Mouse (Mus musculus): Measurements from ENCODE around the gene Dip2c.

The Dip2c gene

DNA sequence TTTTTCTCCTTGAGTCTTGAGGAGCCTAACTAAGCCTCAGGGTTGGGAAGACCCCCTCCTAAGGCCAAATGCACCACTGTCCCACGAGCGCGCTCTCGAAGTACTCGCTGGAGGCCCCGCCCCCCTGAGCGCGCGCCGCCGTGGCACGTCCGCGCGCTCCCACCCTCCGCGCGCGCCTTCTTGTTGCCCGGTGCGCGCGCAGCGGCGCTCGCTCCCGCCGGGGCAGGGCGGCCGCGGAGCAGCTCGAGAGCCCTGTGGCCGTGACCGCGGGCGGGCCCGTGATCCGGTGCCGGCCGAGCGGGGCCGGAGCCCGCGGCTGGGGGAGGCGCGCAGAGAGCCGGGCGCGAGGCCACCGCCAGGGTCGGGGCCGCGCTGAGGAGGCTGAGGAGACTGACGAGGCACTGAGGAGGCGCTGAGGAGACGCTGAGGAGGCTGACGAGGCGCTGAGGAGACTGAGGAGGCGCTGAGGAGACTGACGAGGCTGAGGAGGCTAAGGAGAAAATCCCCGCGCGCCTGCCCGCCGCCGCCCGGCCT lies at the start of gene Dip2c:
TSS of gene Dip2c (plus strand) at position 207 of the 534 bp plus-strand sequence.
- in situ Hi-C loops (cut with MboI, MseI), result no loop called here

DNA sequence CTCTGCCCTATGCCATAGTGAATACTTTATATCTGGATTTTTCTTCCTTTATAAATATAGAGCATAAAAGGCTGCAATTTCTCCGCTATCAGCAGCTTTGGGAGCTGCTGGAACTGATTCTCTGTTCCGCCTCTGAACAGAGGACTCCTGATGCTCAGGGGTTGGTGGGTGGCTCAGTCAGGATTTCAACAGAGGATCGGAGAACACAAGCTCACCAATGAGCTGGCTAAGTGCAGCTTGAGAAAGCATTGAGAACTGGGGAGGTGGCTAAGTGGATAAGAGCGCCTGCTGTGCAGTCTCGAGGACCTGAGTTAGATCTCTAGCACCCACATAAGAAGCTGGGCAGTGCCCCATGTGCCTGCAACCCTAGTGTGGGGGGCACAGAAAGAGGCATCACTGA lies 49.2 kb upstream of the Dip2c start:
- in situ Hi-C loops (cut with MboI, MseI), result no loop called here

DNA sequence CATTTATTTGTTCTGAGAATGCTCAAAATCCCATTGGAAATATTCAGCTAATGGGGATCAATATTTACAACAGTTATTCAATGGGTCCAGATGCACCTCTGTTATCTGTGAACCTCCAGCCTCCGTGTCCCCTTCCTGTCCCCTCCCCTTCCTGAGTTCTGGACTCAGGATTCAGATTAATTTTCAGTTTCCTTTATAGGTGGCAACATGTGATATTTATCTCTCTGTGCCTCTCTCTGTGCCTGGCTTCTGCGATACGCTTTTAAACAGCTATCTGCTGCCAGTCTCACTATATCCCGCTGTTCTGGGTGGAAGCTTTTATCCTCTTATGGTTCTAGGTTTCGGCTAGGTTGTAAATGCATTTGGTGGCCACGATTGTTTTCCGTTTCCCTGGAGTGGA lies 38.8 kb upstream of the Dip2c start:
- in situ Hi-C loops (cut with MboI, MseI), result no loop called here

DNA sequence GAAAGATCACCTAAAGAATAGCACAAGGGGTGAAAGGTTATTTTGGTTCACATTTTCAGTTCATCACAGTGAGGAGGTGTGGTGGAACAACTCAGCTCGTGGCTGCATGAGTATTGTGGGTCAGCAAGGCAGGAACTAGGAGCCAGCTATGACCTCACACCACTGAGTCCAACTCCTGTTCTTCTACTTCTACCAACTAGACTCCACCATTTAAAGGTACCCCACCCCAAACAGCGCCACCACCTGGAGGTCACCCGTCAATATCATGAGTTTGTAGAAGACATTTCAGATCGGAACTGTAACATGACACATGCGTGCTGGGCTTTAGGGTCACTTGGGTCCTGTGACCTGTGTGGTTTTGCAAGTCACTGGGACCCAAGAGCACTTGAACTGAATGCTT lies 37.2 kb upstream of the Dip2c start:
- in situ Hi-C loops (cut with MboI, MseI), result no loop called here

DNA sequence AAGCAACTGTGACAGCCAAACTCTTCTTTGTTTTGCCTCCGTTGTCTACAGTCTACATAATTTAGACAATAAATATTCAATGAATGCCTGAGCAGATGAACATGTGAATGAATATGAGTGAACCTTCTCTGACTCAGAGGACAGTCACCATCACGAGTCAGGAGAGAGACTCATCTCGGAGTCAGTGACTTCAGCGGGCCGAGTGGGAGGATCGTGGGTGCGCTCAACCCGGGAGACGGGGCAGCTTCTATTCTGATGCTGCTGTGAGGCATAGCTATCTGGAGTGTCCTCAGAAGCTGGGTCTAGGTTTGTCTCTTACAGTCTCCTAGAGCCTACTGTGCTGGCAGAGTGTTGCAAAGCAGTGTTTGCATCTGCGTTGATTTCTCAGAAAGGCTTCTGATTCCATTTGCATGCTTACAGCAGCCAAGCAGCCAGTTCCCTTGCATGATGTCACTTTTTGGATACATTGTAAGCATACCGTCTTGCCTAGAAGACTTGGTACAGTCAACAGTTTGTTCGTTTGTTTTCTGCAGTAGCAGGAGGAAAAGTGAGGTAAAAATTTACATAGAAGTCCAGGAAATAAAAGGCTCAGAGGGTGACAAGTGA lies 36.6 kb upstream of the Dip2c start:
- in situ Hi-C loops (cut with MboI, MseI), result no loop called here

DNA sequence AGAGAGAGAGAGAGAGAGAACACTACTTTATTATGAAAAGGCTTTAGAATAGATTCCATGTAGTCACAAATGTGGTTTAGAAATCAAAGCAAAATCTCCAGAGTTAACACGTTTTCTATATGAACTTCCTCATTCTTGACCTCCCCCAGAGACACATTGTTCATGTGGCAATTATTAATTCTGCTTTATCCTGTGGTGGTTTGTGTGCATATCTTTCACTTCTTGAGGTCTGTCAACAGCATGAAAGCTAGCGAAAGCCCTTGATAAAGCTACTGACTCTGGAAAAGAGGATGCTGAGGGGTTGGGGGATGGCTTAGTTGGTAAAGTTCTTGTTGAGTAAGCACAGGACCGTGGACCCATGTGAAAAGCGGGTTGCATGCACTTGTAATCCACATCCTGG lies 14.6 kb upstream of the Dip2c start:
- in situ Hi-C loops (cut with MboI, MseI), result no loop called here

DNA sequence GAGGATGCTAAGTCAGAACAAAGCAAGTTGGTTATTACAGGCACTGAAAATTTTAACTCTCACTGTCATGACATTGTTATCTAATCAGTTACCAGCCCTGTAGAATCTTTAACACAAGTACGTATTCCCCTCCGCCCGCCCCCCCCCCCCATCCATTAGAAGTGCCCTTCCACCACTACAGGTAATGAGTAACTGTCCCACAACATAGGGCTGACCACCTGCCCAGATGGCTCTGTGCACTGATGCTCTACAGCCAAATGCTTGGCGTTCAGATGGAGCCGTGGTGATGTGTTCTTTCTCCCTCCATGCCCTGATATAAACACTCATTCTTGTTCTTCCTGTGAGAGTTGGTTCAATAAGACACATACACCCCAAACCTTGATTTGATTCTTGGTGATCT lies 10.8 kb upstream of the Dip2c start:
- in situ Hi-C loops (cut with MboI, MseI), result no loop called here

DNA sequence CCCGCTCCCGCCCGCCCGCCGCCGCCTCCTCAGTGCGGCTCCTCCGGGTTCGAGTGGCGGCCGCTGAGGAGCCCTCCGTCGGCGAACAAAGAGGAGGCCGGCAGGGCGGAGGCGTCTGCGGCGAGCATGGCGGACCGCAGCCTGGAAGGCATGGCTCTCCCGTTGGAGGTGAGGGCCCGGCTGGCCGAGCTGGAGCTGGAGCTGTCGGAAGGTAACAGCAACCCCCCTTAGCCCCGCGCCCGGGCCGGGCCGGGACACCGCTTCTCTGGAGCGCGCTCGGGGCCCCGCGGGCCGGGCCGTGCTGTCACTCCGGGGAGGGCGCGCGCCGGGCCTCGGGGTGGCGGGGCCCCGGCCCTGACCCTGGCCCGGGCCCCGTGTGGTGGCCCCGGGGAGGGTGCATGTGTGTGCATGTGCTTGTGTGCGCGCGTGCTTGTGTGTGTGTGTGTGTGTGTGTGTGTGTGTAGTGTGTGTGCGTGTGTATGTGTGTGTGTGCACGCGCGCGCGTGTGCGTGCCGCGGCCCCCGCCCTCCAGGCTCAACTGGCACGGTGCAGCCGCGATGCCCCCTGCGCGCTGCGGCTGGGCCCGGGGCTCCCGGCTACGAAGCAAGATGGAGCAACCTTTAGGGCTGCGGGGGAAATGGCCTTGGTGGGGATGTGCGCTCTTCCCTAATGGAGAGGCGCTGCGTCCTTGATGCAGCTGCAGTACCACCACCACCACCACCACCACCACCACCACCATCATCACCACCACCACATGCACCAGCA lies 710 bp downstream of the Dip2c start:
- in situ Hi-C loops (cut with MboI, MseI), result no loop called here

DNA sequence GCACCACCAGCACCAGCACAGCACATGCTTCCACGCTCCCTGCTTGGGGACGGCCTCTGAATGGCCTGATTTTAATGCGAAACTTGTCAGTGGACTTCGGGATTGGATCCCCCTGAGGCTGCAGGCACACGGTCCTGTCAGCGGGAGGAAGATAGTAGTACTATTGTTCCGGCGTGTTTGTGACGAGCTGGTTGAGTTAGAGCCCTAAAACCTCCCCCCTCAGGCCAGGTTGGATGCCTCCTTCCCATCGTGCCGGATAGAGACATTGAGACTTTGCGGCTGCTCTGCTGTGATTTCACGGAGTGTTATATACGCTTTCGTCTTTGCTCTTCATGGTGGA lies 1.3 kb downstream of the Dip2c start:
- in situ Hi-C loops (cut with MboI, MseI), result no loop called here

DNA sequence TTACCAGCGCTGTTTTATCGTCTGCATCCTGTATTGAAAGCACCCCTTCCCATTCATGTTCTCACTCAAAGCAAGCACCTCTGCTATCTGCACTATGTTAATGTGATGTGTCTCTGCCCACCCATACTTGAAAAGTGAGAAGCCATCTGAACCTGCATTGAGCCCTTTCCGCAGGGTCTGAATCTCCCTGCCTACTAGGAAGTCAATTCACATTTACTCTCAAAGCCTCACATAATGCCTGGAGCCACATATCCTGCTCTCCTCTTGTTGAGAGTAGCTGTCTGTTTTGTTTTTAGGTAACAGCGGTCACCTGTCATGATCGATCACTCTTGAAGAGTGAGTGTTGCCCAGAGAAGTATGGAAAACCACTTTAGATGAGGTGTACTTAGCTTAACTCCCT lies 2.3 kb downstream of the Dip2c start:
- in situ Hi-C loops (cut with MboI, MseI), result no loop called here

DNA sequence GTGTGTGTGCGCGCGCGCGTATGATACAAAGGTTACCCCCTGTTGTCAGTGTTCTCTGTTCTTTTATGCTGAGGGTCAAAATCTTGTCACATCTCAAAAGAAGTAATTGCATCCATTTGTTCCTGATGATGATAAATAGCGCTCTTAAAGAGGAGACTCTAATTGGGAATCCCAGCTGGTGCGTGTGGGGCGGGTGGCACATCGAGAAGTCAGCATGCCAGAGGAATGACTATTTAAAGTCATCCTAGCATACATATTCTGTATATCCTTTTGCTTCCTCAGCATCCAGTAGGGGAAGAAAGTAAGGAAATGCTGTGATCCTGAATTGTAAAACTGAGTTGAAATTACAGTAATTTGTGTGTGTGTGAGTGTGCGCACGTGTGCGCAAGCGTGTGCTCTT lies 6.7 kb downstream of the Dip2c start:
- in situ Hi-C loops (cut with MboI, MseI), result no loop called here

DNA sequence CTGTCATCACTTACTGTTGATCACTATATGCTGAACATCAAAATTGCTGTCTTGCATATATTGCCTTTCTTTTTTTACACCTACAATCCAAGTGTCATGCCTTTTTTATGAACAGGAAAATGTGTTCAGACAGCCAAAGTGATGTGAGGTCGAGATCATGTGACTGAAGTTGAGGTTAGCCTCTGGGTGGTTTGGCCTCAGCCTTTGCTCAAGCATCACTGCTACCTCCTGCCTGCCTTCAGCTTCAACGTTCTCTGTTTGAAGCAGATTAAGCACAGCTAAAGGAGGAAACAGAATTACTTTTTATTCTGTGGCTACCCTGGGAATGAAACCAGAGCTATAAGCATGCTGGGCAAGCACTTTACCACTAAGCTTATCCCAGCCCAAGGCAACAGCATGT lies 13.6 kb downstream of the Dip2c start:
- in situ Hi-C loops (cut with MboI, MseI), result no loop called here

DNA sequence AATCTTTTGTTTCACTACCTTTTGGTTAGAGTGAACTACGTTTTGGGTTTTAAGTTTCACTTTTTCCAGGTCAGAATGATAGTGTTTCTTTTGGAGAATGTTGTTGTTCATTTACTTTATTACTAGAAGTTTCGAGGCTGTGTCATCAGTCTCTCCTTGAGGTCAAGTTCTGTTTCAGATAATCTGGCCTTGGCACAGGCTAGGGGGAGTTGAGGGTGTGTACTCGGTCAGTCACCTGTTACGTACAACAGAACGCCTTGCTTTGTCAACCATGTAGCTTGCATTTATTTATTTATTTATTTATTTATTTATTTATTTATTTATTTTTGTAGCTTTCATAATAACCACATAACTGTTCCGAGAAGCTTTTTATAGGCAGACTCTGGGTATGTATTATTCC lies 20.0 kb downstream of the Dip2c start:
- in situ Hi-C loops (cut with MboI, MseI), result no loop called here

DNA sequence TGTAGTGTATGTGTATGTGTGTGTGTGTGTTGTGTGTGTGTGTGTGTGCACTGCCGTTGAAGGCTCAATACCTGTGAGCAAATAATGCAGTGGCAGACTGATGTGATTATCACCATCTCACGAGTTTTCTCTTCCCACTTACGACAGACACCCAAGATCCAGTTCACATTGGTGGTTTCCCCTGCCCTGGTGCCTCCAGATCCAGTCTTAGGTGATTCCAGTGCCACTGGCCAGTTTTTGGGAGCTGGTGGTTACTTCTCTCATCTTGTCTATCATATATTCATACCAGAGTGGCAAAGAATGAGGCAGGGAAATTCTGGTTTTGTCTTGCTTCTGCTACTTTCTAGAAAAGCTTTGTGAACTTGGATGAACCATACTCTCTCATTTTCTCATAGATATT lies 20.9 kb downstream of the Dip2c start:
- in situ Hi-C loops (cut with MboI, MseI), result no loop called here

DNA sequence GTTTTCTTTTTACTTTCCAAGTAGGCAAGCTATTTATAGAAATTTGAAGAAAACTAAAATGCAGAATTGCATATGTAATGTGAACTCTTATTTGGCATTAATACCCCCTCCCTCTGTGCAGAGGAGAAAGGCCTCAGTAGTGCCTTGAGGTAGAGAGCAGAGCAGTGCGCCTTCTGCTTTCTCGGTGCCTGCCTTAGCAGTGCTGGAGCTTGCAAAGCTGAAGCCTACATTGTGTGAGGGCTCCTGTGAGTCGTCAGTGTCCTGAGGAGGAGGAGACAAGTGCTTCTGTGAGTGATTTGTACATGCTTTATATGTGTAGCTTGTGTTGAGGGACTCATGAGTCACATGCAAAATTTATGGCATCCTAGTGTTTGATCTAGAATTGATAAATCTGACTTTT lies 21.4 kb downstream of the Dip2c start:
- in situ Hi-C loops (cut with MboI, MseI), result no loop called here

DNA sequence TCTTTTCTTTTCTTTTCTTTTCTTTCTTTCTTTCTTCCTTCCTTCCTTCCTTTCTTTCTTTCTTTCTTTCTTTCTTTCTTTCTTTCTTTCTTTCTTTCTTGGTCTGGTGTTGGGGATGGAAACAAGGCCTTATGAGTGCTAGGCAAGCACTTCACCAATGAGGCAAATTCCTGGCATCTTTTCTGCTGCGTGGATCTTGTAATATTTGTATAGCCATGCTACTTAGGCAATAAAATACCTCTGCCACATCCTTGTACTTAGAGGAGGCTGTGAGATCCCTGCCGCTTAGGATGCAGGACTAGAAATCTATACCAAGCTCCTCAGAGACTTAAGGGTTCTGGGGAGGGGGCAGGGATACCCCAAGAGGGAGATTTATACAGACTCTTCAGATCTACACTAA lies 23.3 kb downstream of the Dip2c start:
- in situ Hi-C loops (cut with MboI, MseI), result no loop called here

DNA sequence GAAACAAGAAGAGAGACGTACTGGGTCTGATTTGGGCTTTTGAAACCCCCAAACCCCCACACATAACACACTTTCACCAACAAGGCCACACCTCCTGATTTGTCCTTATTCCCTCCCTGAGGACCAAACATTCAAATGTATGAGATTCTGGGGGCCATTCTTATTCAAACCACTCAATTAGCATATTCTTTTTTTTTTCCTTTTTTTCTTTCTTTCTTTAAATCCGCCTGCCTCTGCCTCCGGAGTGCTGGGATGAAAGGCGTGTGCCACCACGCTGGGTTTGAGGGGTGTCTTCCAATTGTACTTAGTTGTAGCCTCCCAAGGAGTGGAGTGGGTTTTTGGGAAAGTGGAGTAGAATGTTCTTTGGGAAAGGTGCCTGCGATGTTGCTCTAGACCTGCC lies 32.5 kb downstream of the Dip2c start:
- in situ Hi-C loops (cut with MboI, MseI), result no loop called here

DNA sequence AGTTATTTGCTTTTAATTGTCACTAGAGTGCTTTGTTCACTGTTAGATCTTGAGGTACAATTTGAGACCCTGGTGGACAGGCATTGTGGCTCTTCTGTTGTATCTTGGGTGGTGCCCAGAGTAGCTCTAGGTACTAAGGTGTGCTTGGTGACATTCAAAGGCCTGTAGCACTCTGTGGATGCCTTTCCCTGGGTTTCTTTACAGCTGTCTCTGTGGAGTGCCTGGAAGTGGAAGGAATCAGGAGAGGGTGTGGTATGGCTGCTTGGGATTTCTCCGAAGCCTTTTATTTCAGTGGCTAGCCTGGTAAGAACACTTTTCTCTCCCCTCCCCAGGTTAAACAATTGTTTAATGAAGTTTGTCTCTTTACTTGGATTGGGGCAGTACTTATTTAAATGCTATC lies 34.5 kb downstream of the Dip2c start:
- in situ Hi-C loops (cut with MboI, MseI), result no loop called here

DNA sequence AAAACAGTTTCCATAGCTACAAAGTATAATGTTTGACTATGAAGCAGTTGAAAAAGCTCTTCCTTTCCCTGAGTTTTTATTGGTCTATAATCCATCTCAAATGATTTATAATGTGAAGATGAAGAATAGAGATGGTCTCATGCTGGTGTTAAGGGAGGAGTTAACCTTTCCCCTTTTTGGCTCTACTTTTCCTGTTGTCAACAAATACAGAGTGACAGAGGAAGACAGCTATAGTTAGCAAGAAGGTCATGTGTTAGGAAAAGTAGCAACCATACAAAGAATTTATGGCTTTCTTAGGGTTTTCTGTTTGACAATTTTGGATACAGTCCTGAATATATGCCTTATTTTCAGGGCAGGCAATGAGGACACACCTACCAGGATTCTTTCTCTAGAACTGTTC lies 36.6 kb downstream of the Dip2c start:
- in situ Hi-C loops (cut with MboI, MseI), result no loop called here

DNA sequence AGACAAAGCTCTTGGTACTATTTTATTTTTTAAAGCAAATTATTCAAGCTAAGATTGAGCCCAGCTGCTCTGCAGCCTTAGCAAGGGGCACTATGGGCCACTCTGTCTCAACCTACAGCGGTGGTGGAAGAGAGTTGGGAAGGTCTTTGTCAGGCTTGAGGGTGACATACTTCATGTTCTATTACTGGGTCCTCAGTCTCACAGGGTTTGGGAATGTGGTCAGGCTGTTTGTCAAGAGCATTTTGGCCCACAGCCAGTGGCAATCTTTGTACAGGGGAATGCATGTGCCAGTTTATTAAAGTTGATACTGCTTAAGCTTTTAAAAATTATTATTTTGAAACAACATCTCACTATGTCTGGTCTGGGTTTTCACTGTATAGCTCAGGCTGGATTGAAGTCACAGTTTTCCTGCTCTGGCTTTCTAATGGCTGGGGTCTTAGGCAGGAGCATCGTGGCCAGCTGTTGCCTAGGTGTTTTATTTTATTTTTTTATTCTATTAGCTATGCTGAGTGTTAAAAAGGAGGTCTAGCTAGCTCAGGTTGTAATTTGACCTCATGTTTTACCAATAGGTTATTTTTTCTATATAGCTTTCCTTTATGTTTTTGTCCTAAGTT lies 37.9 kb downstream of the Dip2c start:
- in situ Hi-C loops (cut with MboI, MseI), result no loop called here

DNA sequence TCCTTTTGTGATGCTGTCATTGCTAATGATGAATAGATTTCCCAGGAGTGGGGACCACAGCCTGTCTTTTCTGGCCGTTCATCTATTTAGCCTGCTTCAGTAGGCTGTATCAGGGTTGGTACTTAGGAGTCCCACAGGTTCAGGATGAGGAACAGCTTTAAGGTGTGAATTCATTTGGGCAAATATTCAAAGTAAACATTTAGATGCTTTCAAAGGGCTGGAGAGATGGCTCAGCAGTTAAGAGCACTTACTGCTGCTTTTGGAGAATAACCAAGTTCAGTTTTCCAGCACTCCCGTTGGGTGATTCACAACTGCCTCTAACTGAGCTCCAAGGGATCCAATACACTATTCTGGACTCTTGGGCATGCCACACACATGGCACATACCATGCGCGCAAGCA lies 38.4 kb downstream of the Dip2c start:
- in situ Hi-C loops (cut with MboI, MseI), result no loop called here

DNA sequence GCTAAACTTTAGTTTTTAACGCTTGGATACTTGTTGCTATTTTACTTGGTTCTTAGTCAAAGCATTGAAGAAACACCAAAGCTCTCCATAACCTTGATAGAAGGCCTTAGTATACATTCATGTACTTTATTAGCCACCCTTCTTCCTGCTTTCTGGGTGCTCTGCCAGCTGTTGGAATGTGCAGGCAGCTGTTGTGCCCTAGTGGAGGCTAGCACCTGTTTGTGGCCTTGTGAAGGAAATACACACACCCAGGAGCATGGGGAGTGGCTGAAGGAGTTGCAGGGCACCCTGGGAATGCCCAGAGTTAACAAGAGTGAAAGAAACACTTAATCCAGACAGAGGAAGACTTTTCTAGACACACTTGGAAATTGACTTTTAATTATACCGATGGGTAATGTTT lies 43.4 kb downstream of the Dip2c start:
- in situ Hi-C loops (cut with MboI, MseI), result no loop called here

DNA sequence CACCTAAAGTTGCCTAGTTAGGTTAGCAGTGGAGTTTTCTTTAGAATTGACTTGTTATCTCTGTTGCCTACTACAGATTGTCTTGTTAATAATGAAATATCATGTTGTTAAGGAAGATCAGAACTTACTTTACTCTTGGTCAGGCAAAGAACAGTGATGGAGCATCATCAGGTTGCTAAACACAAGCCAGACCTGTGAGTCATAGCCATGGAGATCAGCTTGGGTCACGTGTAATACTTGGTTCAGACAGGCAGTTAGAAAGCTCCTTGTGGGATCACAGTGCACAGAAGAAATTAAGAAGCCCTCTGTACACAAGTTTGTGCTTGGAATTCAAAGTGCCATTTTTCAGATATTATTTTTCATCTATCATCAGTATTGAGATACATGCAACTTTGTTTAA lies 48.9 kb downstream of the Dip2c start:
- in situ Hi-C loops (cut with MboI, MseI), result no loop called here

Data from T-helper 1 cell (primary cell).